Mouse (Mus musculus) ovary, postnatal 14 days (tissue): ENCODE measurements at regions not wholly inside any gene's neighbourhood (a gene's known extent, or its start where the extent isn't known, plus 50 kb on each side); places are given as distances from the start of the nearest gene placed in this dataset.

Source experiments
- DNase-seq: peaks from one replicate; pipeline ENCODE4 v3.0.0; 2022; ENCODE audit warnings: low spot score

GRCm38 (mm10) chr2:116200795-116201194, 135.2 kb upstream of the Meis2 start:
- no peak for DNase-seq

- no peak for DNase-seq
Measured at GRCm38 (mm10) chr2:116181861-116182260, 116.2 kb upstream of the Meis2 start.

- no peak for DNase-seq
Measured at GRCm38 (mm10) chr2:116177155-116177554, 111.5 kb upstream of the Meis2 start.

GRCm38 (mm10) chr2:116165871-116166770, 100.5 kb upstream of the Meis2 start:
- no peak for DNase-seq
